Comparison of ENCODE assay signal across 25 mouse cellular contexts in genomic region chr13:54602639-54603111, GRCm38 (mm10). TPM values are rescaled to one million over a fixed set of nuclear protein-coding genes. Genes with fewer than 3 reads are reported as not detected.
DNase-seq lines count a peak whose midpoint lies in the region; ATAC-seq lines count a peak whose summit lies in the region.
"Had no signal": no experiment of that assay in that cellular context is flagged by ENCODE, and none has a peak within 500 bp of the region (broad histone marks: within the 10 kb centered on the region; RNA-seq: fewer than 3 reads in every experiment).

No protein-coding gene starts in this region.

- 0 out of 2 replicates have a peak, but pooled peaks cover 2% of the 10 kb centered on the region for H3K36me3 ChIP-seq in intestine, embryonic 16.5 days (ENCODE audit: control insufficient read depth, insufficient read depth, low read length)
- H3K36me3 ChIP-seq in limb, embryonic 13.5 days: peaks cover 22% of the 10 kb centered on the region
- H3K36me3 ChIP-seq in liver, embryonic 12.5 days: peaks cover 69% of the 10 kb centered on the region

- peak; percentile 86 for DNase-seq in heart, adult 11 months
- no peak for DNase-seq in heart, postnatal 4 days
- peak; percentile 76 for DNase-seq in R1 (ENCODE audit: low read depth, low spot score)
- no peak for DNase-seq in yolk sac, embryonic 10.5 days (ENCODE audit: low spot score)
- no peak for DNase-seq in retina, embryonic 14.5 days (ENCODE audit: low spot score)
- DNase-seq: cerebellum, adult 18-20 months; cerebellum, postnatal 10 days; kidney, adult 18-20 months; kidney, postnatal 25 days; left cerebral cortex, postnatal 4 days; liver, postnatal 0 days; right cerebral cortex, postnatal 25 days; spleen, adult 18-20 months had no signal

- no peak overlapping the region for H3K4me2 ChIP-seq in intestine, embryonic 16.5 days (ENCODE audit: low read depth, low read length)
- H3K4me2 ChIP-seq in limb, embryonic 13.5 days (replicated peaks): no peak overlapping the region
- no peak overlapping the region for H3K4me2 ChIP-seq in liver, embryonic 12.5 days
- H3K4me2 ChIP-seq: heart, embryonic 15.5 days; hindbrain, embryonic 12.5 days; kidney, embryonic 15.5 days; liver, embryonic 11.5 days; midbrain, embryonic 15.5 days; neural tube, embryonic 15.5 days had no signal

- no peaks in the 10 kb centered on the region for H3K9me3 ChIP-seq in intestine, embryonic 16.5 days (ENCODE audit: control insufficient read depth, low read length)
- no peaks in the 10 kb centered on the region for H3K9me3 ChIP-seq in limb, embryonic 13.5 days
- H3K9me3 ChIP-seq in liver, embryonic 12.5 days (replicated peaks): no peaks in the 10 kb centered on the region
- H3K9me3 ChIP-seq: heart, embryonic 15.5 days; hindbrain, embryonic 12.5 days; kidney, embryonic 15.5 days; midbrain, embryonic 15.5 days; neural tube, embryonic 15.5 days had no signal

- no peak overlapping the region for H3K4me3 ChIP-seq in intestine, embryonic 16.5 days (ENCODE audit: low read length)
- no peak overlapping the region for H3K4me3 ChIP-seq in limb, embryonic 13.5 days
- H3K4me3 ChIP-seq in liver, embryonic 12.5 days: no peak overlapping the region
- H3K4me3 ChIP-seq: erythroblast, embryonic 14.5 days; heart, embryonic 15.5 days; hindbrain, embryonic 12.5 days; kidney, embryonic 15.5 days; midbrain, embryonic 15.5 days; neural tube, embryonic 15.5 days had no signal

- H3K4me1 ChIP-seq in intestine, embryonic 16.5 days (ENCODE audit: control insufficient read depth, insufficient read depth, low read length): peaks cover 29% of the 10 kb centered on the region
- H3K4me1 ChIP-seq in limb, embryonic 13.5 days: peaks cover 28% of the 10 kb centered on the region
- peaks cover 15% of the 10 kb centered on the region for H3K4me1 ChIP-seq in liver, embryonic 12.5 days
- H3K4me1 ChIP-seq: hindbrain, embryonic 12.5 days; kidney, embryonic 15.5 days had no signal

- peak; percentile 91 for ATAC-seq in intestine, embryonic 16.5 days
- ATAC-seq in limb, embryonic 13.5 days (ENCODE audit: low FRiP score, low read depth): no peak
- ATAC-seq in liver, embryonic 12.5 days: no peak
- ATAC-seq: hindbrain, postnatal 0 days; liver, postnatal 0 days had no signal

- peak overlapping the region; percentile 40; the same call in 1 of the 2 replicates for H3K9ac ChIP-seq in intestine, embryonic 16.5 days (ENCODE audit: low read depth, low read length)
- H3K9ac ChIP-seq in limb, embryonic 13.5 days: peak overlapping the region; percentile 13; the same call in 1 of the 2 replicates
- H3K9ac ChIP-seq in liver, embryonic 12.5 days: no peak overlapping the region
- H3K9ac ChIP-seq: heart, embryonic 15.5 days; hindbrain, embryonic 12.5 days; kidney, embryonic 15.5 days; liver, postnatal 0 days; midbrain, embryonic 15.5 days; neural tube, embryonic 15.5 days had no signal

- H3K27ac ChIP-seq in intestine, embryonic 16.5 days (ENCODE audit: low read length): peak overlapping the region; percentile 91
- H3K27ac ChIP-seq in limb, embryonic 13.5 days: no peak overlapping the region; the same call in 1 of the 2 replicates
- H3K27ac ChIP-seq in liver, embryonic 12.5 days: no peak overlapping the region
- H3K27ac ChIP-seq: heart, embryonic 15.5 days; hindbrain, embryonic 12.5 days; hindbrain, postnatal 0 days; kidney, embryonic 15.5 days; macrophage; midbrain, embryonic 15.5 days; neural tube, embryonic 15.5 days had no signal

- WGBS in intestine, embryonic 16.5 days: 29% methylated on average over 3 of the region's 3 CpGs
- WGBS in limb, embryonic 13.5 days: 11% methylated on average over 3 of the region's 3 CpGs
- 75% methylated on average over 3 of the region's 3 CpGs for WGBS in liver, embryonic 12.5 days (ENCODE audit: insufficient replicate concordance)

- H3K27me3 ChIP-seq in intestine, embryonic 16.5 days (replicated peaks; ENCODE audit: control insufficient read depth, insufficient read depth, low read length): no peaks in the 10 kb centered on the region
- no peaks in the 10 kb centered on the region for H3K27me3 ChIP-seq in limb, embryonic 13.5 days
- H3K27me3 ChIP-seq in liver, embryonic 12.5 days (replicated peaks): no peaks in the 10 kb centered on the region
- H3K27me3 ChIP-seq: heart, embryonic 15.5 days; hindbrain, embryonic 12.5 days; kidney, embryonic 15.5 days; midbrain, embryonic 15.5 days; neural tube, embryonic 15.5 days had no signal

RNA-seq across cellular contexts. Expression of gene Cltb, which starts 8.5 kb away (rescaled TPM):
- 10 to 100 TPM; 90.0 to 96.8 TPM for total RNA-seq in heart, postnatal 4 days (2021)
- polyA plus RNA-seq in intestine, embryonic 16.5 days (2015; fragmentation: Nextera tagmentation; extraction: Ambion mirVana): 80.1 and 87.4 TPM in 2 replicates
- polyA plus RNA-seq in limb, embryonic 13.5 days (2015; fragmentation: Nextera tagmentation; extraction: Ambion mirVana): 30.3 and 31.2 TPM in 2 replicates
- polyA plus RNA-seq in liver, embryonic 12.5 days (2016; fragmentation: Nextera tagmentation; extraction: Ambion mirVana): 51.2 and 52.6 TPM in 2 replicates

RNA-seq across cellular contexts. Expression of gene Higd2a, which starts 12.7 kb away (rescaled TPM):
- 100 to 1,000 TPM; 224 to 238 TPM for total RNA-seq in heart, postnatal 4 days (2021)
- 260 TPM in 2 replicates for polyA plus RNA-seq in intestine, embryonic 16.5 days (2015; fragmentation: Nextera tagmentation; extraction: Ambion mirVana)
- polyA plus RNA-seq in limb, embryonic 13.5 days (2015; fragmentation: Nextera tagmentation; extraction: Ambion mirVana): 165 and 168 TPM in 2 replicates
- 127 and 135 TPM in 2 replicates for polyA plus RNA-seq in liver, embryonic 12.5 days (2016; fragmentation: Nextera tagmentation; extraction: Ambion mirVana)

RNA-seq across cellular contexts. Expression of gene Nop16, which starts 12.8 kb away (rescaled TPM):
- total RNA-seq in heart, postnatal 4 days (2021): 10 to 100 TPM; 21.8 to 21.9 TPM
- 75.3 and 91.4 TPM in 2 replicates for polyA plus RNA-seq in intestine, embryonic 16.5 days (2015; fragmentation: Nextera tagmentation; extraction: Ambion mirVana)
- 91.5 and 91.9 TPM in 2 replicates for polyA plus RNA-seq in limb, embryonic 13.5 days (2015; fragmentation: Nextera tagmentation; extraction: Ambion mirVana)
- polyA plus RNA-seq in liver, embryonic 12.5 days (2016; fragmentation: Nextera tagmentation; extraction: Ambion mirVana): 82.4 and 85.5 TPM in 2 replicates

RNA-seq across cellular contexts. Expression of gene Faf2, which starts 18.9 kb away (rescaled TPM):
- total RNA-seq in heart, postnatal 4 days (2021): 10 to 100 TPM; 41.7 to 42.8 TPM
- 61.0 and 70.2 TPM in 2 replicates for polyA plus RNA-seq in intestine, embryonic 16.5 days (2015; fragmentation: Nextera tagmentation; extraction: Ambion mirVana)
- 85.8 and 90.0 TPM in 2 replicates for polyA plus RNA-seq in limb, embryonic 13.5 days (2015; fragmentation: Nextera tagmentation; extraction: Ambion mirVana)
- polyA plus RNA-seq in liver, embryonic 12.5 days (2016; fragmentation: Nextera tagmentation; extraction: Ambion mirVana): 35.3 and 39.9 TPM in 2 replicates

RNA-seq across cellular contexts. Expression of gene Arl10, which starts 27.9 kb away (rescaled TPM):
- 10 to 100 TPM; 13.3 to 13.7 TPM for total RNA-seq in heart, postnatal 4 days (2021)
- 18.8 and 21.5 TPM in 2 replicates for polyA plus RNA-seq in intestine, embryonic 16.5 days (2015; fragmentation: Nextera tagmentation; extraction: Ambion mirVana)
- 33.6 and 39.5 TPM in 2 replicates for polyA plus RNA-seq in limb, embryonic 13.5 days (2015; fragmentation: Nextera tagmentation; extraction: Ambion mirVana)
- 10.7 and 10.9 TPM in 2 replicates for polyA plus RNA-seq in liver, embryonic 12.5 days (2016; fragmentation: Nextera tagmentation; extraction: Ambion mirVana)
- polyA plus RNA-seq: erythroblast, embryonic 14.5 days had no signal

Comparison
In these comparisons a context has a peak if more than half of its experiments do, and no peak if none do; other contexts are left out.
1. DNase-seq: peak in heart, adult 11 months (single experiment) and R1 (single experiment); none in heart, postnatal 4 days (single experiment), yolk sac, embryonic 10.5 days (single experiment) and retina, embryonic 14.5 days (single experiment).